Mouse (Mus musculus) adrenal gland, adult 2 months (tissue): Measurements from ENCODE around the gene Aqp9. TPM values are rescaled to one million over a fixed set of nuclear protein-coding genes. Genes with fewer than 3 reads are reported as not detected.
"Not testable (repeated sequence)": the region's sequence is repeated elsewhere in the genome, so short reads cannot be mapped to it uniquely, and the experiment has no call there.

Experiments
- DNase-seq: peaks from one replicate; pipeline ENCODE4 v3.0.0; 2021
- polyA plus RNA-seq: library from polyadenylated mRNA; depleted of rRNA; stranded (reverse); fragments of >200 nt; gene quantifications from 2 replicates; pipeline ENCODE4 v1.2.3, GENCODE M21; 2012
- total RNA-seq, 2 experiments: library from RNA; stranded (reverse); gene quantifications; 2 replicates each; pipeline ENCODE4 v1.2.3; 2021

Aqp9 gene
- total and polyA plus RNA-seq, 3 experiments, result 0.27 to 1.1 (median 0.28) TPM

DNA sequence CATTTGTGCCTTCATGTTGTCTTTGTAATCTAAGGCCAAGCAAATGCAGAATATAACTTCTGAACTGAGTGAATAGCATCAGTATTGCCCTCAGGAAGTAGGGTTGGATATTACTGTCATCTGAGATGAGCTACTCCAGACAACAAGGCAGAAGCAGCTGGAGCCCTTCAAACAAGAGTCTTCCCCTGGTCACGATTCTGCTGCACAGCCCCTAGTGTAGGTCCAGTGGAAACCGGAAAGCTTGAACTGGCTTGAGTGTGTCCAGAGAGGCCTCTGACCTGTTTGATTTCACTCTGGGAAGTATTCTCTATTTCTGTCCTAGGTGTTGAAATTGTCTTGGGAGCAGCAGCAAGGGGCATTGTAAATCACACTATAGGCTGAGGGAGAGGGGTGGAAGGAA lies 29.5 kb downstream of the Aqp9 start:
- no peak for DNase-seq

DNA sequence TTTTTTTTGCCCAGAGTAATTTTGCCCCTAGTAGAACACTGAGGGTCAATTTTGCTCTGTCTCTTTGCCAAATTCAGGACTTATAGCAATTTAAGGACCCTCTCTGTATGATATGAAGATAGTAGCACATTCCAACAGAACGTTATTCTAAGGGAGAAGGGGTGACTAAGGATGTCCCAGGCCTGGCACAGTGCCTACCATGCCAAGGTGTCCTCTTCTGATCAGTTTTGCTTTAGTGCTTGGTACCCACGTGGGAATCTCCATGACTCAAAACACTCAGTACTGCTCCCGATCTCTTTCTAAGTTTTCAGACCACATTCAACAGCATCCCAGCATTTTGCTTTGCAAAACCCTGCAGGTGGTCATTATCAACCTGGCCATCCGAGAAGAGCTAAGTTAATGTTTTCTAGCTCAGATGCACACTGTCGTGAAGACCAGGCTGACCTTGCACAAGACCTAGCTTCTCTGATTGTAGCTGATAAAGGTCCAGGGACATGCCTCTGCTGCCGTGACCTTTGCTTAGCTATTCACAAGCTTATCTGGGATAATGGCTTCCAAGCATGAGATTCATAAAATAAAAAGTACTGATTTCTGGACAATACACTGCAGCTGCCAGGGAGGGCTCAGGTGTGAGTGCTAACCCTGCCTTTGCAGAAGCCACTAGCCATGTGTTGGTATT lies 31.1 kb downstream of the Aqp9 start:
- DNase-seq, result peak; percentile 24

DNA sequence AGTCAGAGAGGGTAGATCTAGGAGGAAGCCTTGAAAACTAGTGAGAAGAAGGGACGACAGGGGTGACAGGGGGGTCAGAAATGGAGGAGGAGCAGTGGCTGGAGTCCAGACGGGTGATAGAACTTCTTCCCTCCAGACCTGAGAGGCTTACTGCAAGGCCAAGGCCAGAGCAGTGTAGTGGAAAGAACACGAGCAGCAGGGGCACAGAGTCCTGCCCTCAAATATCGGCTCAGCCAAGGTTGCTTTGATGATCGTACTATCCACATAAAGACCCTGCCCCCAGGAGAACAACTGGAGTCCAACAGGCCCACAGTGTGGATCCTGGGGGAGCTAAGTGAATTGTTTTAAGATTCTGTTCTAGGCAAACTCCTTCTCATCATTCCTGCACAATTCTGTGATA lies 33.4 kb downstream of the Aqp9 start:
- DNase-seq, result no peak

DNA sequence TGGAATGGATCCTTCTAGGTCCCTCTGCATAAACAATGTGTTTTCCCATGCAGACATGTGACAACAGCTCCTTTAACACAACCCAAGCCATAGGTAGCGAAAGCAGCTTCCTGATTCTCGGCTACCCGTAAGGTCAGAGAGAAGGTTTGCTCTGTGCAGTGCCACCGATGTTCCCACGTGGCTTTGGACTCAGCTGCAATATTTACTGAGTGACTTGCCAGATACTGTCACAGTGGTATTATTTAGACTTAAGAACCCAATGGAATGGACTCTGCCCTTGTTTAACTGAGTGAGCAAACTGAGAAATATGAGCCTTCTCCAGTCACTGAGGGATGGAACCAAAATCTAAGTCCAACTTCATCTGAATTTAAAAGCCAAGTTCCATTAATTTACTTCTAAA lies 35.3 kb downstream of the Aqp9 start:
- DNase-seq, result no peak

DNA sequence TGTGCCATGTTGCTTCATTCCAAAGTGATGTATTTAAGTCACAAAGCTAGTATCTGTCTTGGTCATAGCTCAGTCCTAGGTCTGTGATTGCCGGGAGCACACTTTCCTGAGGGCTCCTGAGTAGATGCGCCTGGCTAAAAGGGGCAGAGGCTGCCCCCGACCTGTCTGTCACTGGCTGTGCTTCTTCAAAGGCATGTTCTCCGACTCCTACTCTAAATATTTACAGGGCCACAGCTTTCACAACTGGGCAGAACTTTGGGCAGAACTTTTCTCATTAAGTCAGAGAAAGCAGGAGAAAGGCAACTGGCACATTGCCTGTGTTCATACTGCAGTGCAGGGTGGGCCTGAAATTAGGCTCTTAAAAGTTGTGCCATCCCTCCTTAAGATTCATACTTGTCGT lies 36.7 kb downstream of the Aqp9 start:
- DNase-seq, result no peak

DNA sequence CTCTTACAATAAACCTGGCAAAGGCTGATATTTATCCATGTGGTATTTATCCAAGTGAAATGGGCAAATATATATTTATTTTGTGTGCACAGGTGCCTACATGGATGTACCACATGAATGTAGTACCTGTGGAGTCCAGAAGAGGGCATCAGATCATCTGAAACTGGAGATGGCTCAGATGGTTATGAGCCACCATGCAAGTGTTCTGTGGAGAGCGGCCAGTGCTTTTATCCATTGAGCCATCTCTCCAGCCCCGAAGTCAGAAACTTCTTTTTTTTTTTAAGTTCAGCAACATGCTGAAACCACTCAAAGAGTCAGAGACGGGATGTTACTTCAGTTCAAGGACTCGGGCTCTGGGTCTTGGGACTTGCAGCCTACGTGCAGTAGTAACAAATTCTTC lies 39.6 kb downstream of the Aqp9 start:
- DNase-seq, result peak; percentile 66

DNA sequence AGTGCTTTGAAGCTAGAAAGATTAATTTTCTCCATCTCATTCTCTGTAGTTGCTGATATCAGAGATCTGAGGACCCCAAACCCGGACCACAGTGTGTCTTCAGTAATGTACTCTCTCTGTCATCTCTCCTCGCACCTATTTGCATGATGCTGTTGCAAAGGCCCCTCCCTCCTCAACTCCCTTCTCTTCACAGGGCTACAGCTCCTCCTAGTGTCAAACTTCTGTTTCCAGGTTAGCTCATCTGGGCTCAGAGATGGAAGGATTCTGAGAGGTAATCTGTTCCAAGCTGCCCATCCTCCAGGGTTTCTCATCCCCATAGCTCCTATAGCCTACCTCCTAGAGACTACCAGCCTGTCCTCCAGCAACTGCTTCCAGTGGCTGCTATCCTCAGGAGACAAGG lies 42.3 kb downstream of the Aqp9 start:
- peak; percentile 14 for DNase-seq

DNA sequence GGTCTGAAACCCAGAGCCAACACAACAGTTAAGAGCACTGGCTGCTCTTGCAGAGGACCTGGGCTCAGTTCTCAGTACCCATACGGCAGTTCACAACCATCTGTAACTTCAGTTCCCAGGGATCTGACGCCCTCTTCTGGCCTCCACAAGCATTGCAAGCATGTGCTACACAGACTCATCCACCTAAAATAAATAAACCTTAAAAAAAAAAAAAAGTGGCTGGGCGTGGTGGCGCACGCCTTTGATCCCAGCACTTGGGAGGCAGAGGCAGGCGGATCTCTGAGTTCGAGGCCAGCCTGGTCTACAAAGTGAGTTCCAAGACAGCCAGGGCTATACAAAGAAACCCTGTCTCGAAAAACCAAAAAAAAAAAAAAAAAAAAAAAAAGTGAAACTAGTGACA lies 45.4 kb downstream of the Aqp9 start:
- not testable (repeated sequence) for DNase-seq

DNA sequence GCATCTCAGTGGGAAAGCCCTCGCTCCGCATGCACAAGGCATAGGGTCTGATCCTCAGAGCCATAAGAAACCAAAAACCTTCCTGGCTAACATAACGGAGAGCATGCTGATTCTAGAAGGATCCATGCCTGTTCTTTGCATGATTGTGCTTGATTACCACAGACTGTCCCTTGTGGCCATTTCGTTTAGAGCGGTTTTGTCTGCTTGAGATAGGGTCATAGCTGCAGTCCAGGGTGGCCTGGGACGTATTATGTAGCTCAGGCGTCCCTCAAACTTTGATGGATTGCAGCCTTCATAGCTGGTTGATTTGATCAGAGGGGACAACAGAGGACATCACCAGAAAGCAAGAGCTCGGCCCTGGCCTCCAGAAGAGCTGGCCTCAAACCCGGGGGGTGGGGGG lies 47.6 kb downstream of the Aqp9 start:
- no peak for DNase-seq

DNA sequence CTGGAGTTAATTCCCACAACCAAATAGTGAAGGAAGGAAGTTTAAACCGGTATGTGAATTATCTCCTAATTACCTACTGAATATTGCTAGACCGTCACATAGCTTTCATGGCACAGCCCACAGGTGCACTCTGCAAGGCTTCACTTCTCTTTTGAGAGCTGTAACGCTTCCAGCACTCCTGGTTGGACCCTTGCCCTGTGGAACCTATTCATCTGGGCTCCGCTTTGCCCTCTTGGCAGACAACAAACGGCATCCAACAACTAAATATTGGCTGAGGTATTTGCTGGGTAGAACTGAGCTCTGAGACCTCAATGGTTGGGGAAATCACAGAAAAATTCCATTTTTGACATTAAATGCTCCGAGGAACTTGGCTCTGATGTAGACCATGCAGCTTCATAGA lies 55.3 kb downstream of the Aqp9 start:
- DNase-seq, result no peak

DNA sequence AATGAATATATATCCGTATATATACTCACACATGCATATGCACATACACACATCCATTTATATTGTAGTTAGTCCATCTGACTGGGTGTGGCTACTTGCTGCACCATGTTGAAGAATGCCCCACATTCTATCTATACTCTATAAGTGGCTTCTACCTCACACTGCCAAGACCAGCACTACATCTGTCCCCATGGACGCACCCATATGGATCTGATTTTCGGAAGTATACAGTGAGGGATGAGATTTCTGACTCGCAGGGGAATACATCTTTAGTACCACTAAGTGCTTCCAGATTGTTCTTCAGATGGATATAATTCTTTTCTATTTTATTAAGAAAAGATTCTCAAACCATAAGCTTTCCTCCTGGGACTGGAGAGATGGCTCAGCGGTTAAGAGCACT lies 65.0 kb downstream of the Aqp9 start:
- no peak for DNase-seq

DNA sequence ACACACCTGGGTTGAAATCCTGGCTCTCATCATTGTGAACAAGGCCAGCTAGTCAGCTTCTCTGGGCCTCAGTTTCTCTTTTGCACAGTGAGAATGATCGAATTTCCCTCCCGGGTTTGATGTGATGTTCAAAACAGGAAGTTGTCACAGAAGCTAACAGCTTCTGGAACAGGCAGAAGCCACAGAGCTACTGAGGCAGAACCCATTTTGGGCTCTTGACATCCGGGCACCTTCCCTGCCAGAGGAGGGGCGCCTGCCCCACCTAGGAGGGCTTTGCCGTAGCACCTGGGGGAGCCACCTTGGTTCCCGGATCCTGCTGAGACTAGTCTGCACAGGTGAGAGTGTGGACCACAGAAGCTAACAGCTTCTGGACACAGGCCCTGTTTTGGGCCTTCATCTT lies 74.4 kb downstream of the Aqp9 start:
- DNase-seq, result no peak

DNA sequence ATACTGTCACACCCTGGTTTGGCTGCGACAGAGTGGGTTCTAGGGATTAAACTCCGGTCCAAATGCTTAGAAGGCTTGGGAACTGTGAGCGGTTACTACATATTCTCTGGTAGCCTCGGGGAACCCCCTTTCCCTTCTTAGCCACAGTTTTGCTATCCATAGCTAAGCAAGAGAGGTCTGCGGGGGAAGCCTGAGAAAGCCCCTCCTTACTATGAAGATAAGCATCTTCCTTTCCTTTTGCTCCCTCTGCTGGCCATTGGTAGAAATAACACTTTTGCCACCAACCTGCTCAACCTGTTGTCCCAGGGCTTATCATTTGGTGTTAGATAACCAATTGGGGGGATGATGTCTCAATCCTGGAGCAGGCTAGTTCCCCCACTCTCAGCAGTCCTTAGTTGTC lies 76.4 kb downstream of the Aqp9 start:
- DNase-seq, result peak; percentile 39

DNA sequence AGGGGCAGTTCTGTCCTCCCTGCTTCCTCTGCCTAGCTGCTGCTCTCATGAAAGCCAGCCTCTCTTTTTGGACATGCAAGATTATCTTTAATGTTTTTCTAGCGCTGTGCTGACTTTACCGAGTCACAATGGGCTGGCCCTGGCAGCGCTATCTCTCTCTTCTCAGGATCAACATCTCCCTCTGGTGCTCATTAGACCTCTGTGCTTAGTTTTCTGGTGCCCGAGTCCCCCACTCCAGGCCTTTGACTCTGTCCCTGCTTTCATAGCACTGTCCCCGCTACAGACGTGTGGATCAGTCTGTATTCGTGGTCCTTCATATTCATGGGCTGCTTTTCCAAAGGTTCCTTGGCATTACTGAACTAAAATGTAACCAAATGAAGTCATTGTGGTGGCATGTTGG lies 89.3 kb downstream of the Aqp9 start:
- no peak for DNase-seq

DNA sequence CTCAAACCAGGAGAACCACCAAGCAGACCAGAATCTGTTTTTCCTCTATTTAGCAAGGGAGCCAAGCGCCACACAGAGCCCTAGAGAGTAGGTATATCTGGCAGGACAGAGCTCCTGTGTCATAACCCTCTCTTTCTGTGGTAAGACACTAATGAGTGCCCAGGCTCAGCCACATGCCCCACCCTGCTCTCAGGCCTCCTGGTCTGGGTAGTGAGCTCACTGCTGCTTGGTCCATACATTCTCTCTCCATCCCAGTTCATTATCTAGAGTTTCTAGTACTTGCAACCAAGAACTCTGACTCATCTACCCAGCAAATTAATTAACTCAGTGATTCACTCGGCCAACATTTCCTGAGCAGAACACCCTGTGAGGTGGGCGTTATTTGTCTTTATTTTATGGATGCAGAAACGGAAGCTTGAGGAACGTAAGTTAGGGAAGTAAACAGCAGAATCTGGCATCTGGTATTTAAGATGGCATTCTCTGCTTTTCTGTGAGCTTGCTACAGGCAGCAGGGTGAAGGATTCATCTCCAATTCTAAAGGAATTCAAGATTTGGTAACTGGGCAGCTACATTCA lies 91.1 kb downstream of the Aqp9 start:
- DNase-seq, result no peak

DNA sequence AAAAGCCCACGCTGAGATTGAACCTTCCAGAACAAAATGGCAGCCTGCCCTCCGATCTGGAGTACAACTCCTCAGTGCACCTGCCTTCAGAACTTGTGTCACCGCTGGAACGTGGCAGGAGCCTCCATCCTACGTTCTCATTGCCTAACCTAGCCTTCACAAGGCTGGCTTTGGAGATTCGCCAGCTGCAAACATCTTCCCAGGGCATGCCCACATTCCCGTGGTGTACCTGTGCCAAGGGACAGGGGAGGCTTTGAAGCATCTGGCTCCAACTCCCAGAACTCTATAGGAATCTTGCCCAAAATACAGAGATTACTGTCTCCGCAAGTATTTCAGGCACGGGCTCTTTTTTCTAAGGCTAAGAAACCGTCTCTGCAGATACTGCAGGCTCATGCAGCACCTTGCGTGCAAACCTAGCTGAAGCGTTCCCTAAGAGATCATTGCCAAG lies 92.3 kb downstream of the Aqp9 start:
- DNase-seq, result no peak

DNA sequence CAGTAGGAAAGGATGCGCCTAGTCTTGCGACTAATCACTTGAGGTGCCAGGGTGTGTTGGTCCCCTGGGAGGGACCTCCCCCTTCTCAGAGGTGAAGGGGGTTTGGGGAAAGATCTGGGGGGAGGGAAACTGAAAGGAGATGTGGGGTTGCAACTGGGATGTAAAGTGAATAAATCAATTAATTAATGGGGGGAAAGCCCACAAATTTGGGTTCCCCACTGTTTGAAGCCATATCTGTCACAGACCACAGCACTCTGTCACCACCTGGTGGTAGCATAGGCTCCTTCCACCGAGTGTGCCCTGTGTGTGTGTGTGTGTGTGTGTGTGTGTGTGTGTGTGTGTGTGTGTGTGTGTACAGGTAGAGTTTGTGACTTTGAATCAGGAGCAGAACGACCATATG lies 94.7 kb downstream of the Aqp9 start:
- peak; percentile 25 for DNase-seq

DNA sequence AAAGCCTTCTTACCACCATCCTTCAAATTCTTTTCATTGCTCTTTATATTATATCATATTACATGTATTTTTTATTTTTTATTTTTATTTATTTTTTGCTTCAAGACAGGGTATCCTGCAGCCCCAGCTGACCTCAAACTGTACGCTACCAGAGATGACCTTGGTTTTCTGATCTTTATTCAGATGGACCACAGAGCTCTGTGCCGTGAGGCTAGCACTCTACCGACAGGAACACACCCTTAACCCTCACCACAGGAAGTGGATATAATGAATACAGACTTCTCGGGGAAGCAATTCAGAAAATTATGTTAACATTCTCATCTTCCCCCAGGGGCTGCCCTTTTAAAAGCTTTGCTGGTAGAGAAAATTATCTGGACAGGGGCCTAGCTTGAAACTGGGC lies 95.4 kb downstream of the Aqp9 start:
- DNase-seq, result no peak

DNA sequence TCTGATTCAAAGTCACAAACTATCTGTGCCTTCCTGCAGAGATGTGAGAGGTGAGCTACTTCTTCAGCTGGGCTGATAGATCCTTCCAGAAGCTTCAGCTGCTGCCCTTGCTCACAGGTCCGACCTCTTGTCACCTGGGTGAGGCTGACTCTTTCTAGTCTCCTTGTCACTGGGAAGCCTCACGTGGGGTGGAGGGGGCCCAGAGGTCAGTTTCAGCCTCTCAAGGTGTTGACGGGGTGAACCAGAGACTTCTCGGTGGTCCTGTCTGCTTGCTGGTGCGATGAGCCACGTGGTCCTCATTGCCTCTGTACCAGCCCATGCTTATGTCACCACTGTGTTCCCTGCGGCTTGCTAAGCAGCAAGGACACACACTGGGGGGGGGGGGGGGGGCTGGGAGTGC lies 96.0 kb downstream of the Aqp9 start:
- DNase-seq, result no peak

DNA sequence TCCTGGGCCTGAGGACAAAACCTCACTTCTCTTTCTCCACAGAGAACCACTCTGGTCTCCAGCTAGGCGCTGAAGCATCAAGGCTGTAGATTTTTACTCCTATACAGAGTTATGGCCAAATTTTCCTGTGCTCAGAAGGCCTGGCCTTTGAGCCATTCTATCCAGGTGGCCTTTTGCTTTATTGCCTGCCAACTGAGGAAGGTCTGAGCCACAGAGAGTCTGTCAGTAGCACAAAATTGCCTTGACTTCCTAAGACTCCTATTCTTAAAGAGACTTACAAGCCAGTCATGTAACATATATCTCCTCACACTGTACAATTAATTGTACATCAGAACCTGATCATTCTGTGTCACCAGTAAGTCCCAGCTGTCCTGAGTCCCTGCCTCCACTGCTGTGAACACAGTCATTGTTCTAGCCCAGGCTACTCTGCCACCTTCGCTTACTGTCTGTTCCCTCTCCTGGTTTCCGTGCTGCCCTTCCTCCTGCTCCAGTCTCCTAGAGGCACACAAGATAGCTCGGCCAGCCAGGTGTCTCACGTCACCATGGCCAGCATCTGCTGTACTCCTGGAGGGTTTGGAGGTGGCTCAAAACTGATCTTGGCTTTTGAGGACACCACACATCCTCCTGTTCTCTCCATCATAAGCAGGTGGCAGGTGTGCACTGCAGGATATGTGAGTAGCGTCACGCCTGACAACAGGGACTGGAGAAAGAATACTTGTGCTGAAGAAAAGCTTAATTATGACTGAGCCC lies 96.7 kb downstream of the Aqp9 start:
- no peak for DNase-seq

DNA sequence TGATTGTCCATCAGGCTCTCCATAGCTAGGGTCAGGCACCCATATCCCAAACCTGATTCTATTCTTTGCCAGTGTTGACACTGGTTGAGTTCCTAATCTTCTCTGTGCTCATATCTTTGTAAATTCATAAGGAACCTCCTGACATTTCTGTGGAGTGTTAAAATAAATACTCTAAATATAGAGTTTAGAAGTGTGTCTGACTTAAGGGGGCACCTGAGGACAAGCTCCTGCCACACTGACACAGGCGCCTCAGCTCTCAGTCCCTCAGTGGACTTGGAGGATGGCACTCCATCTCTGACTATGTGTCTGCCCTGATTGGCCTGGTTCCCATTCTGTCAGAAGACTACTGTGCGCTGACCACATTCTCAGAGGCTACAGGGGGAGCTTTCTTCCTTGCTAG lies 97.9 kb downstream of the Aqp9 start:
- no peak for DNase-seq

DNA sequence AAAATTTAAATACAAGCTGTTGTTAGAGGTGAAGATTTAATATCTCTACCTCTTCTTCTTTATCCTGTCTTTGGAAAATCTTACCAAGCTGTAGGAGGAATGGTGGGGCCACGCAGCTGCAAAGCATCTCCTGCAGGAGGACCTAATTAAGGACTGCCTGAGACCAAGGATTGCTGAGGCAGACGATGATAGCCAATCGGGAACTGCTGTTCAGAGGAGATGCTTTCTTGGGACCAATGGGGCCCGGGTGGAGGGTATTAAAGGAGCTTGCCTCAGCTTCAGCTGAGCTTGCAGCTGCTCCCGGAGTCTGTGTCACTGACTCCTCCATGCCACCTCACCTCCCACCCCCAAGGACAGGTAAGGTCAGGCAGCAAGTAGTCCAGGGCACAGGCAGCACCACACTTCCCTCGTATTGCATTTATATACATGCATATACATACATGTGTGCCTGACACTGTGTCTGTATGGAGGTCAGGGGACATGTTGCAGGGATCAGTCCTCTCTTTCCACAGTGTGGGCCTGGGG lies 99.6 kb downstream of the Aqp9 start:
- no peak for DNase-seq

DNA sequence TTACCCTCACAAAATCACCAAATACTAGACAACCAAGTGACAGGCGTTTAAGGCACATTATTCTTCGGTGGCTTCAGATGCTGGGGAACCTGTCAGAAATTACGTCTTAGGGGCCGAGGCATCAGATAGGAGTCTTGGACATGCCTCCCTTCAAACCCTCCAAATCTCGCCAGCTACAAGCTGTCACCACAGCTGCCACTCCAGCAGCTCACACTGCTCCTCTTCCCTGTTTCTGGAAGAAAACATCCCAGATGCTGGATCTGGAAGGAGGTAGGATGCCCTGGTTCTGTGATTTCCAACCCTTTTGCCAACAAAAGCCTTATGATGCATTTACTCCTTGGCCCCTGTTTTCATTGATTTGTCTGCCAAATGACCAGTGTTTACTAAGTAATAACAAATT lies 101.3 kb downstream of the Aqp9 start:
- no peak for DNase-seq
